Mouse (Mus musculus) midbrain, embryonic 16.5 days (tissue): ENCODE data around the gene Brd7. TPM values are rescaled to one million over a fixed set of nuclear protein-coding genes. Genes with fewer than 3 reads are reported as not detected.

Experiments
- ATAC-seq: fragments of 200-750 bp; cut with Nextera tagmentation; 2 replicates; pipeline ENCODE4 v1.8.0; 2017; ENCODE audit warnings: moderate TSS enrichment
- H3K27ac ChIP-seq: fragments of 300-500 bp; sonication (generic); 2 replicates; pipeline ENCODE4 v1.5.1; 2014; ENCODE audit warnings: mild to moderate bottlenecking, low read length, mixed read lengths
- H3K27me3 ChIP-seq: fragments of 300-500 bp; sonication (generic); 2 replicates; pipeline ENCODE4 v1.6.1; 2014; ENCODE audit warnings: low read depth, low read length, mixed read lengths; ENCODE audit not compliant: control insufficient read depth, insufficient read depth
- H3K36me3 ChIP-seq: fragments of 300-500 bp; sonication (generic); 2 replicates; pipeline ENCODE4 v1.6.1; 2014; ENCODE audit warnings: mild to moderate bottlenecking, low read length, moderate library complexity, mixed read lengths; ENCODE audit not compliant: control insufficient read depth, insufficient read depth
- H3K4me1 ChIP-seq: fragments of 300-500 bp; sonication (generic); 2 replicates; pipeline ENCODE4 v1.6.1; 2014; ENCODE audit warnings: mild to moderate bottlenecking, low read length, mixed read lengths; ENCODE audit not compliant: control insufficient read depth, insufficient read depth
- H3K4me2 ChIP-seq: fragments of 300-500 bp; sonication (generic); 2 replicates; pipeline ENCODE4 v1.6.1; 2014; ENCODE audit warnings: mild to moderate bottlenecking, low read length, mixed read lengths
- H3K4me3 ChIP-seq: fragments of 300-500 bp; sonication (generic); 2 replicates; pipeline ENCODE4 v1.5.1; 2014; ENCODE audit warnings: low read depth, mild to moderate bottlenecking, low read length, moderate library complexity, mixed read lengths
- H3K9ac ChIP-seq: fragments of 300-500 bp; sonication (generic); 2 replicates; pipeline ENCODE4 v1.6.1; 2014; ENCODE audit warnings: low read depth, low read length, mixed read lengths
- H3K9me3 ChIP-seq: fragments of 300-500 bp; sonication (generic); replicated peaks from 2 replicates; pipeline ENCODE4 v1.6.1; 2014; ENCODE audit warnings: mild to moderate bottlenecking, low read length, mixed read lengths; ENCODE audit not compliant: control insufficient read depth, poor library complexity, severe bottlenecking
- WGBS: fragments of 180-500 bp; shearing (Covaris S2); extraction: QIAGEN DNeasy Blood & Tissue Kit; methylation state at CpG from one replicate; pipeline ENCODE4 v1.1.7; 2014; 5-methylcytosine and 5-hydroxymethylcytosine counted together
- polyA plus RNA-seq: library from polyadenylated mRNA; unstranded; fragments of >200 nt; fragmentation: Nextera tagmentation; extraction: Ambion mirVana; gene quantifications from 2 replicates; pipeline ENCODE4 v1.2.1, GENCODE M21; 2015

Brd7 gene
- polyA plus RNA-seq, 1 experiment from 2014 or later, result 57.8 TPM

- no peaks in the 10 kb centered on the region; the same call in 1 of the 2 replicates for H3K27me3 ChIP-seq
- WGBS, result 3% methylated on average over 31 of the region's 31 CpGs
- H3K36me3 ChIP-seq, result peaks cover 13% of the 10 kb centered on the region
- H3K9me3 ChIP-seq, result no peaks in the 10 kb centered on the region
- peaks cover 24% of the 10 kb centered on the region for H3K4me1 ChIP-seq
- ATAC-seq, result peak; percentile 55
- H3K27ac ChIP-seq, result peak overlapping the region; percentile 83
- H3K4me3 ChIP-seq, result peak overlapping the region; percentile 98
- H3K9ac ChIP-seq, result peak overlapping the region; percentile 89
- peak overlapping the region; percentile 97 for H3K4me2 ChIP-seq
Observed at GRCm38 (mm10) chr8:88361044-88361707, 818 bp downstream of the Brd7 start.

GRCm38 (mm10) chr8:88359959-88360358, 2.0 kb downstream of the Brd7 start:
- ATAC-seq, result no peak

GRCm38 (mm10) chr8:88357946-88358345, 4.0 kb downstream of the Brd7 start:
- H3K27me3 ChIP-seq, result no peaks in the 10 kb centered on the region
- H3K4me3 ChIP-seq, result no peak overlapping the region
- H3K27ac ChIP-seq, result no peak overlapping the region
- H3K9me3 ChIP-seq, result no peaks in the 10 kb centered on the region
- peaks cover 24% of the 10 kb centered on the region for H3K4me1 ChIP-seq
- WGBS, result 85% methylated on average over 5 of the region's 5 CpGs
- ATAC-seq, result no peak
- H3K9ac ChIP-seq, result no peak overlapping the region
- no peak overlapping the region for H3K4me2 ChIP-seq
- peaks cover 23% of the 10 kb centered on the region for H3K36me3 ChIP-seq

More at GRCm38 (mm10) chr8:88359959-88360358, 2.0 kb downstream of the Brd7 start:
- WGBS, result 88% methylated on average over 2 of the region's 2 CpGs
- Histone ChIP-seq H3K4me1 (peaks cover 24% of the 10 kb centered on the region), H3K9ac (no peak overlapping the region), H3K9me3 (no peaks in the 10 kb centered on the region), H3K4me2 (peak overlapping the region; percentile 97), H3K27ac (no peak overlapping the region), H3K27me3 (no peaks in the 10 kb centered on the region; the same call in 1 of the 2 replicates), H3K36me3 (peaks cover 16% of the 10 kb centered on the region), H3K4me3 (no peak overlapping the region)

- H3K4me2 ChIP-seq, result no peak overlapping the region
- ATAC-seq, result no peak
- peaks cover 22% of the 10 kb centered on the region for H3K4me1 ChIP-seq
- 77% methylated on average over 5 of the region's 5 CpGs for whole genome bisulfite sequencing
- H3K9me3 ChIP-seq, result no peaks in the 10 kb centered on the region
- H3K36me3 ChIP-seq, result peaks cover 29% of the 10 kb centered on the region
- no peak overlapping the region for H3K27ac ChIP-seq
- no peak overlapping the region for H3K9ac ChIP-seq
- H3K27me3 ChIP-seq, result no peaks in the 10 kb centered on the region
- H3K4me3 ChIP-seq, result no peak overlapping the region
Observed at GRCm38 (mm10) chr8:88357226-88357933, 4.6 kb downstream of the Brd7 start.

GRCm38 (mm10) chr8:88349046-88349445, 12.9 kb downstream of the Brd7 start:
- Histone ChIP-seq H3K27ac (no peak overlapping the region), H3K36me3 (peaks cover 33% of the 10 kb centered on the region), H3K9me3 (no peaks in the 10 kb centered on the region), H3K4me3 (no peak overlapping the region), H3K9ac (no peak overlapping the region), H3K4me2 (no peak overlapping the region), H3K27me3 (no peaks in the 10 kb centered on the region), H3K4me1 (no peaks in the 10 kb centered on the region)
- no peak for ATAC-seq
- 68% methylated on average over 2 of the region's 2 CpGs for WGBS

GRCm38 (mm10) chr8:88342026-88342425, 20.0 kb downstream of the Brd7 start:
- WGBS, result 94% methylated on average over 4 of the region's 4 CpGs
- Histone ChIP-seq H3K4me1 (no peaks in the 10 kb centered on the region), H3K9me3 (no peaks in the 10 kb centered on the region), H3K4me3 (no peak overlapping the region), H3K4me2 (no peak overlapping the region), H3K27me3 (no peaks in the 10 kb centered on the region), H3K9ac (no peak overlapping the region), H3K27ac (no peak overlapping the region), H3K36me3 (peaks cover 35% of the 10 kb centered on the region)
- no peak for ATAC-seq

GRCm38 (mm10) chr8:88339887-88340695, 21.9 kb downstream of the Brd7 start:
- Histone ChIP-seq H3K4me1 (no peaks in the 10 kb centered on the region), H3K4me3 (no peak overlapping the region), H3K27me3 (no peaks in the 10 kb centered on the region), H3K9ac (no peak overlapping the region), H3K9me3 (no peaks in the 10 kb centered on the region), H3K36me3 (peaks cover 32% of the 10 kb centered on the region), H3K4me2 (no peak overlapping the region), H3K27ac (no peak overlapping the region)
- 79% methylated on average over 2 of the region's 2 CpGs for WGBS
- ATAC-seq, result no peak

GRCm38 (mm10) chr8:88339221-88339620, 22.8 kb downstream of the Brd7 start:
- no peak overlapping the region for H3K9ac ChIP-seq
- H3K27ac ChIP-seq, result no peak overlapping the region
- H3K4me1 ChIP-seq, result no peaks in the 10 kb centered on the region
- no peak overlapping the region for H3K4me3 ChIP-seq
- no peaks in the 10 kb centered on the region for H3K9me3 ChIP-seq
- WGBS, result 54% methylated on average over 3 of the region's 3 CpGs
- ATAC-seq, result no peak
- no peaks in the 10 kb centered on the region for H3K27me3 ChIP-seq
- peaks cover 35% of the 10 kb centered on the region for H3K36me3 ChIP-seq
- no peak overlapping the region for H3K4me2 ChIP-seq
